Mouse (Mus musculus): ENCODE measurements at regions not wholly inside any gene's neighbourhood (a gene's known extent, or its start where the extent isn't known, plus 50 kb on each side); places are given as distances from the start of the nearest gene placed in this dataset.

GRCm38 (mm10) chr16:93017025-93017424 lies 191.1 kb upstream of the Runx1 start:
- intact Hi-C loops (cut with DNase I), result no loop called here
- DNase-seq (ENCODE audit: low spot score in 2 of 2), result no peak

- intact Hi-C loops (cut with DNase I), result no loop called here
- no peak for DNase-seq (ENCODE audit: low spot score in 2 of 2)
Observed at GRCm38 (mm10) chr16:93015636-93016035, 189.7 kb upstream of the Runx1 start.

- intact Hi-C loops (cut with DNase I), result no loop called here
Observed at GRCm38 (mm10) chr16:93014991-93015390, 189.0 kb upstream of the Runx1 start.

DNA sequence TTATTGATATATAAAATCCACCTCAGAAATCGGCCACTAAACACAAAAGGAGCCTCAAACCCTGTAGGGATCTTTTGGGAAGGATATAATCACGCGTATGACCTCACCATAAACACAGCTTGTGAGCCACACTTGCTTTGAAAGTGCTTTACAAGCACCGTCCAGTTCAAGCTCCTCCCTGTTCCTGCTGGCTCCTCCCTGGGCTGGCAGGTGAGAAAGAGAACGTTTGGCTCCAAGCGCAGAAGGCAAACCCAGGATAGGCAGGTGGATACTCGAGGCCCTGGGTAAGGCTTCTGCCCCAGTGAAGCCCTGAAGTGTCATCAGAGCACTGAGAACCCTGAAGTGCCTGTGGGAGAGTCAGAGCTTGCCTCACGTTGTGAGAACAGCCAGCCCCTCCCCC lies 187.9 kb upstream of the Runx1 start:
- intact Hi-C loops (cut with DNase I), result no loop called here
- no peak for DNase-seq (ENCODE audit: low spot score in 2 of 2)

More at GRCm38 (mm10) chr16:93014991-93015390, 189.0 kb upstream of the Runx1 start:
- no peak for DNase-seq (ENCODE audit: low spot score in 2 of 2)

DNA sequence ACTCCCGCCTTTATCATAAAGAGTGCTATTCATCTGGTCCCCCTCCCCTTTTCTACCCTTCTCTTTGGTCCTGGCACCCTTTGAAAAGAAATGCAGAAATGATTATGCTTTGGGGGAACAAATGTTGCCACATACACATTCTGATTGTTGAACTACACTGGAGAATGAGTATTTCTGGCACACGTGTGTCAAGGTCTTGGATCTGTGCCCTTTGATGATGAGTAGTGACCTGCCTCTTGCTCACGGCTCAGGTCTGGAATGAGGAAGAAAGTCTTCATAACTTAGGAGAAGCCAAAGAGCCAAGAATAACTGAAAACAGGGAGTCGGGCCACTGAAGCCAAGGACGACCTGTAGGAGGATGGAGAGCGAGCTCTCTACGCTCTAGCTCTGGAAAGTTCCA lies 187.3 kb upstream of the Runx1 start:
- DNase-seq (ENCODE audit: low spot score in 2 of 2), result no peak
- intact Hi-C loops (cut with DNase I), result no loop called here

DNA sequence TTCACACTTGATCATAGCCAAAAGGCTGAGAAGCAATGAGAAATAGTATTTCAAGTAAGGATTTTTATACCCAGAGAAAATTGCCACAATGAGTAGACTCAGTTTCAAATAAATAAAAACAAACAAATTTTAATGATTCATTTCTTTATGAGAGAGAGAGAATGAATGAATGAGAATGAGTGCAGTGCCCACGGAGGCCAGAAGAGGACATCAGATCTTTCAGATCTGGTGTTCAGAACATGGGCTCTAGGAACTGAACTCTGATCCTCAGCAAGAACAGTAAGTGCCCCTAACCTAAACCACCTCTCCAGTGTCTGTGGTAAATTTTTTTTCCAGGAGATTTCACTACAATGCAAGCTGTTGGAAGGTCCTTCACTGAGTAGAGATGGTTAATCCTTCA lies 185.5 kb upstream of the Runx1 start:
- DNase-seq (ENCODE audit: low spot score in 2 of 2), result no peak
- intact Hi-C loops (cut with DNase I), result no loop called here

- DNase-seq (ENCODE audit: low spot score in 2 of 2), result no peak
- intact Hi-C loops (cut with DNase I), result no loop called here
Observed at GRCm38 (mm10) chr16:93006321-93006984, 180.5 kb upstream of the Runx1 start.

- intact Hi-C loops (cut with DNase I), result no loop called here
Observed at GRCm38 (mm10) chr16:93005470-93005869, 179.5 kb upstream of the Runx1 start.

GRCm38 (mm10) chr16:93003830-93004229 lies 177.9 kb upstream of the Runx1 start:
- intact Hi-C loops (cut with DNase I), result no loop called here
- no peak for DNase-seq (ENCODE audit: low spot score in 2 of 2)

More at GRCm38 (mm10) chr16:93005470-93005869, 179.5 kb upstream of the Runx1 start:
- DNase-seq (ENCODE audit: low spot score in 2 of 2), result no peak

- DNase-seq (ENCODE audit: low spot score in 2 of 2), result no peak
- intact Hi-C loops (cut with DNase I), result no loop called here
Observed at GRCm38 (mm10) chr16:92998689-92999088, 172.7 kb upstream of the Runx1 start.

DNA sequence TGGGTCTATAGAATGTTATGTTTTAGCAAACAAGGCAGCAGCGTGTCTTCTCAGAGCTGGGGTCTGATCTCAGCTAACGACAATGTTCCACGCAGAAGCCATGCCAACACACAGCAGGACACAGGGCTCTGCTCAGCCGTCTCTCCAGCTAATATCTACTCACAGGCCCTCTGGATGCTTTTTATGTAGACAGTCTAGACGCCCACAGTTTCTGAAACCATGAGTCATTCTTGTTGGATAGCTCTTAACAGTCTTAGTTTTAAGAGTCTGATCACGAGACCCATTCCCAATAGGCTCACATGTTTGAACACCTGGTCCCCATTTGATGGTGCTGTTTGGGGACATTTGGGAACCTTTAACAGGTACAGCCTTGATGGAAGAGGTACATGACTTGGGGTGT lies 171.7 kb upstream of the Runx1 start:
- DNase-seq (ENCODE audit: low spot score in 2 of 2), result peak; percentile 5 to 19
- intact Hi-C loops (cut with DNase I), result no loop called here

- no peak for DNase-seq (ENCODE audit: low spot score in 2 of 2)
- intact Hi-C loops (cut with DNase I), result no loop called here
Observed at GRCm38 (mm10) chr16:92995993-92996350, 170.0 kb upstream of the Runx1 start.

- intact Hi-C loops (cut with DNase I), result no loop called here
Observed at GRCm38 (mm10) chr16:92995132-92995992, 169.4 kb upstream of the Runx1 start.

GRCm38 (mm10) chr16:92992876-92993275 lies 166.9 kb upstream of the Runx1 start:
- no peak for DNase-seq (ENCODE audit: low spot score in 2 of 2)
- intact Hi-C loops (cut with DNase I), result no loop called here

More at GRCm38 (mm10) chr16:92995132-92995992, 169.4 kb upstream of the Runx1 start:
- DNase-seq (ENCODE audit: low spot score in 2 of 2), result no peak

DNA sequence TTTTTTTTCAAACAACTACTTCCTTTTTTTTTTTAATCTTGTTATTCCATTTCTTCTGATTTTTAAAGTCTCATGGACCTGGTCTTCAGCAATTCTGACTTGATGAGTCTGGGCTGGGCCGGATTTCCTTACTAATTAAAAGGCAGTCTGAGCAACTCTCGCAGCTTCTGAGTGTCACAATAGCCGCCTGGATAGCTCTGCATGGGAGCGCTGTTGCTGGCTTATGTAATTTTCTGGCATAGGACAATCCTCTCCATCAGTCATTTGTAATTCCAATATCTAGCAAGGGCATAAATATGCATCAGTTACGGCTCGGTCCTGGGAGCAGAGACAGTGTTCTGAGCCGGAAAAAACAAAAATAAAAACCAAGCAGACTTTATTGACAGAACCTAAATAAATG lies 165.5 kb upstream of the Runx1 start:
- intact Hi-C loops (cut with DNase I), result no loop called here
- peak in 1 of 2 experiments; percentile 4 for DNase-seq (ENCODE audit: low spot score in 2 of 2)

- no peak for DNase-seq (ENCODE audit: low spot score in 2 of 2)
- intact Hi-C loops (cut with DNase I), result no loop called here
Observed at GRCm38 (mm10) chr16:92988416-92988815, 162.5 kb upstream of the Runx1 start.

GRCm38 (mm10) chr16:92988000-92988399 lies 162.1 kb upstream of the Runx1 start:
- no peak for DNase-seq (ENCODE audit: low spot score in 2 of 2)
- intact Hi-C loops (cut with DNase I), result no loop called here

DNA sequence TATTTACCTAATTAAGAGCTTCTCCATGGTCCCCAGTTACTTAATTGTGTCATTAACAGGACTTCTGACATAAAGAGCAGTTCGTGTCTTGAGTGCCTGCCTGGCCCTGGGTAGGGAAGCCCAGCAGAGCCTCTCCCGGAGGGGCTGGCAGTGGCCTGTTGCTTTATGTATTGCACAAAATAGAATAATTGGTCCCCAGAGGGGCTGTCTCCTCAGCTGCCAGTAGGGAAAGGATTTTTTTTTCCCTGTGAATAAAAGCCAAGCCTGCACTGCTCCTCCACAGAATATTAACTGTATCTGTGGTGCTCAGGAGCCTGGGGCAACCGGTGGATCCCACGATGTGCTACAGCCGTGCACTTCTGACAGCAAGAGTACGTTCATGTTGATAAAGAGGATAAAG lies 159.8 kb upstream of the Runx1 start:
- intact Hi-C loops (cut with DNase I), result no loop called here
- no peak for DNase-seq (ENCODE audit: low spot score in 2 of 2)

GRCm38 (mm10) chr16:92982934-92983333 lies 157.0 kb upstream of the Runx1 start:
- intact Hi-C loops (cut with DNase I), result no loop called here
- DNase-seq (ENCODE audit: low spot score in 2 of 2), result no peak

- intact Hi-C loops (cut with DNase I), result no loop called here
- no peak for DNase-seq (ENCODE audit: low spot score in 2 of 2)
Observed at GRCm38 (mm10) chr16:92979620-92980330, 153.8 kb upstream of the Runx1 start.

All from left cerebral cortex, postnatal 14 days (tissue).